Mouse (Mus musculus): ENCODE results near the gene Rgcc. TPM values are rescaled to one million over a fixed set of nuclear protein-coding genes. Genes with fewer than 3 reads are reported as not detected.

Gene Rgcc
- 138 and 142 TPM in 2 replicates for polyA plus RNA-seq (2021; fragmentation: Nextera tagmentation)
- long read RNA-seq, experiment 1, transcript Rgcc-201 (5 exons, 918 nt), result major isoform, 131 of 137 reads
- long read RNA-seq, experiment 1, partial matches to known transcripts, result 3 of 137 reads
- long read RNA-seq, experiment 1, other reads (novel, unspliced or antisense), result 3 of 137 reads
- long read RNA-seq, experiment 2, transcript Rgcc-201 (5 exons, 918 nt), result major isoform, 41 of 44 reads
- long read RNA-seq, experiment 2, partial matches to known transcripts, result 2 of 44 reads
- long read RNA-seq, experiment 2, other reads (novel, unspliced or antisense), result 1 of 44 reads

GRCm38 (mm10) chr14:79301466-79301875 is at the start of gene Rgcc:
Gene Rgcc (minus strand): TSS chr14:79301645.

Other genes starting within 250 kb of the Rgcc start
- gene Zfp957, start 54.3 kb downstream of the Rgcc start, polyA plus RNA-seq (2021; fragmentation: Nextera tagmentation), result not detected in 2 replicates
- 6.5 and 6.8 TPM in 2 replicates for gene Naa16, start 89.1 kb upstream of the Rgcc start, polyA plus RNA-seq (2021; fragmentation: Nextera tagmentation)
- 10.7 and 11.3 TPM in 2 replicates for gene Mtrf1, start 96.1 kb upstream of the Rgcc start, polyA plus RNA-seq (2021; fragmentation: Nextera tagmentation)
- 11.2 and 14.2 TPM in 2 replicates for gene Kbtbd7, start 124.9 kb upstream of the Rgcc start, polyA plus RNA-seq (2021; fragmentation: Nextera tagmentation)
- gene Kbtbd6, start 150.2 kb upstream of the Rgcc start, polyA plus RNA-seq (2021; fragmentation: Nextera tagmentation), result 0.78 and 0.94 TPM in 2 replicates
- gene Elf1, start 179.5 kb upstream of the Rgcc start, polyA plus RNA-seq (2021; fragmentation: Nextera tagmentation), result 1.3 TPM in 2 replicates
- gene Wbp4, start 179.9 kb upstream of the Rgcc start, polyA plus RNA-seq (2021; fragmentation: Nextera tagmentation), result 30.6 and 30.8 TPM in 2 replicates